Mouse (Mus musculus): ENCODE results near the gene Csrnp3. TPM values are rescaled to one million over a fixed set of nuclear protein-coding genes. Genes with fewer than 3 reads are reported as not detected.

Gene Csrnp3
- 9.6 and 17.6 TPM in 2 replicates for polyA plus RNA-seq (2012; rRNA removed)

GRCm38 (mm10) chr2:65845551-65845950 is at the start of gene Csrnp3:
Csrnp3 (plus strand) TSS chr2:65845767.

Other genes with a start within 250 kb of the Csrnp3 start
- gene Scn2a, start 225.0 kb upstream of the Csrnp3 start, polyA plus RNA-seq (2012; rRNA removed): 3.2 and 5.0 TPM in 2 replicates

Data from central nervous system, embryonic 11.5 days (tissue).